Mouse (Mus musculus): Measurements from ENCODE around the gene Rpl13a.
A peak's percentile ranks its signal among the peaks of the same experiment; 100 is the strongest.
"Not testable (repeated sequence)": the region's sequence is repeated elsewhere in the genome, so short reads cannot be mapped to it uniquely, and the experiment has no call there.

Rpl13a gene

DNA sequence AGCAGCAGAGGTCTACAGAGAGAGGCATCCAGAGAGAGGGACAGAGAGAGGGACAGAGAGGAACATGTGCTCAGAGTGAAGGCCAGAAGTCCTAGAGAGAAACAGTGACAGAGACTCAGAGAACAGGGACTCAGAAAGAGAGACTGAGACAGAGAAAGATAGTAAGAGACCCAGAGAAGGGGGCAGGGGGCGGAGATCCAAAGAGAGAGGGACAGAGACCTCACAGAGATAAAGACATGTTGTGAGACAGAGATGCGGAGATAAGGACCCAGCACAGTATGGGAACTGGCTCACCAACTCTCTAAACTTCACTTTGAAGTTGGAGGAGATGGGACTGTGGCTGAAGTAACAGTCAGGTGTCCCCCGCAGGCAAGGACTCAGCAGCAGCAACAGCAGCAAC lies 6.8 kb upstream of the Rpl13a start:
- no peak for DNase-seq (ENCODE audit: low spot score in 2 of 2)

DNA sequence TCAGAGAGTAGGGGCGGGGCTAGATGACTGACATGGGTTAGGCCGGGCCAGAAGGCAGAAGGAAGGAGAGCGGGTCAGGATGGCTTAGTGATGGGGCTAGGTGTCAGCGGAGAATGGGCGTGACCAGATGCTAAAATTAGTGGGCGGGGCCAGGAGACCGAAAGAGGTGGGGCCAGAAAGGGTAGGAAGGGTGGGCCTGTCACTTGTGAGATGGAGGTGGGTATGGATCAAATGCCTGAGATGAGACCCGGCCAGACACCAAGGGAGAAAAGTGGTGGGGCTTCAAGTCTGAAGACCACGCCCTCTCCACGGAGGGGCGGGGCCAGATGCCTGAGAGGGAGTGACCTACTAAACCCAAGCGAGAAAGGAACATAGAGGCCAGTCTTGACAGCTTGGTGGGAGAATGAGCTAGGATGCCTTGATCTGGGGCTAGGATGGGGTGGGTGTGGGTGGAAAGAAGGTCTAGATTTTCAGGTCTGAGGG lies 6.0 kb upstream of the Rpl13a start:
- no peak for DNase-seq (ENCODE audit: low spot score in 2 of 2)

DNA sequence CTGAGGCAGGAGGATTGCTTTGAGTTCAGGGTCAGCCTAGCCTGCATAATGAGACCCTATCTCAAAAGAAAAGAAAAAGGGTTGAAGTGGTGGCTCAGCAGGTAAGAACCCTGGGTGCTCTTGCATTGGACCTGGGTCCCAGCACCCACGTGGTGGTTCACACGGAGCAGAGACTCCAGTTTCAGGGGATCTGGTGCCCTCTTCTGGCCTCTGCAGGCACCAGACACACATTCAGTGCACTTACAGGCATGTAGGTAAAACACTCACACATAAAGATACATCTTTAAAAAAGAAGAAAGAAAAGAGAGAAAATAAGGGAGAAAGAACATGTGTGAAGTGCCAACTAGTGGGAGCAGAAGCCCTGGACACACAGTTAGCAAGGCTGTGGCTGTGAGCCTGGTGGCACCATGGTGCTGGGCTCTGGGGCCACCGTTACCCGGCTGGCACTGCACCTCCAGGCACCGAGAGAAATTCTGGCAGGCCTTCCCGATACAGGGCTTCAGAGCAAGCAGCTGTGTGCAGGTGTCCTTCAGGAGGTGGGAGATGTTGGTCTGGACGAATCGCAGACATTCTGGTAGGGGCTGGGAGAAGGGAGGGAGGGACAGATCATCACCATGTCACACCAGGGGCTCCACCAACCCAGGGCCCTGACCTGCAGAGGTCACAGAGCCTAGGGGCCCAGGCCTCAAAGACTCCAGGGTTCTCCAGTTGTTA lies 5.0 kb upstream of the Rpl13a start:
- no peak for DNase-seq (ENCODE audit: low spot score in 2 of 2)

DNA sequence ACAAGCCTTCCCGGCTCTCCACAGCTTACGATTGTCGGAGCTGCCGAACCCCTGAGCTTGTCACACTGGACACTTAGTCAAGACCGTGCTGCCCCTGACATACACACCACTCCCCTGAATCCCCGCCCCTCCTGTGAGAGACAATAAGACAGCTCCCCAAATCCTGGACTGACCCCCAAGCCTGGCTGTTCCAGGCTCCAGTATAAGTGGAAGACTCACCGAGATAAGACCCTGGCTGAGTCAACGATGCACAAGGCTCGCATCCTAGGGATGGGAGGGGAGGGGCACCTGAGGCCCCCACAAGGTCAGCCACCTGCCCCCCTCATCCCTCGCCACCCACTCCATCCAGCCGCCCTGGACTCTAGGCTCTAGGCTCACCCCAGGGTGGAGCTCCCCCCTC lies 3.3 kb upstream of the Rpl13a start:
- DNase-seq (ENCODE audit: low spot score in 2 of 2), result no peak

- DNase-seq (ENCODE audit: low spot score in 2 of 2), result no peak
Measured at GRCm38 (mm10) chr7:45129776-45130512, 1.4 kb upstream of the Rpl13a start.

DNA sequence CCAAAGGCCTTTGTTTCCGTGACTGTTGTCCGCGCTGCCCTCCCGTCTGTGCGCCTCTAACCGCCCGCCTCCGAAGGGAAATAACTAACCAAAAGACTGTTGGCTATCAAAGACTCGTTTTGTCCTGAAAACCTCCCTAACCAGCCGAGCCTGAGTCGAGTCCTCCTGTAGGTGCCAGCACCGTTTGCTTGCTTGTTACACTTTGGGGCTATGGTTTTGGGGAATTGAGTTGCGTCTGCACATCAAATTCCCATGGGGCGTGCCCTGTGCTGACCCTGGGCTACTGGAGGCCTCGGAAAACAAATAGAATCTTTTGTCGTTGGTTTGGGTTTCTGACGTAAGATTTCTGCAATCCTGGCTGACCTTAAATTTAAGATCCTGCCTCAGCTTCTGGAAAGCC lies 757 bp upstream of the Rpl13a start:
- DNase-seq (ENCODE audit: low spot score in 2 of 2), result peak in 1 of 2 experiments; percentile 41

DNA sequence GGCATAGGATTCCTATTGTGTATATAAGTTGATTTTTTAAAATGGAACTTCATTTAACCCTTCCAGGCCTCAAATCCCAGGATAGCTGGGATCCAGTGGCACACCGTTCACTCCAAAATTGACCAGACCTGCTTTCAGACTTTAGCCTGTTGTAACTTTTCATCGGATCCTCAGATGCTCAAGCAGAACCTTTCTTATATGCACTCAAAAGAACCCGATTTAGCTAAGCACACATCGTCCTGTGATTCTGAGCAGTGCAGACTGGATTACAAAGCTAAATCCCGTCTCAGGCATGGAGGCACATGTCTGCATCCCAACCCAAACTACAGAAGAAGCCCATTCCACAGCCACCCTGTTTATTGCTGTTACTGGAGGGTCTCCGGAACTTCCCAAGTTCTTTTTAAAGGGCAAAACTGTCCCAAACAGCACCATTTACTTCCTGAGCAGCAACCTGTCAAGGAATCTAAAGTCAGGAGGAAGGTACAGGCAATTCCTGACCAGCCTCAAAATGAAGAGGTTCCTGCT lies 799 bp downstream of the Rpl13a start:
- DNase-seq (ENCODE audit: low spot score in 2 of 2), result no peak

DNA sequence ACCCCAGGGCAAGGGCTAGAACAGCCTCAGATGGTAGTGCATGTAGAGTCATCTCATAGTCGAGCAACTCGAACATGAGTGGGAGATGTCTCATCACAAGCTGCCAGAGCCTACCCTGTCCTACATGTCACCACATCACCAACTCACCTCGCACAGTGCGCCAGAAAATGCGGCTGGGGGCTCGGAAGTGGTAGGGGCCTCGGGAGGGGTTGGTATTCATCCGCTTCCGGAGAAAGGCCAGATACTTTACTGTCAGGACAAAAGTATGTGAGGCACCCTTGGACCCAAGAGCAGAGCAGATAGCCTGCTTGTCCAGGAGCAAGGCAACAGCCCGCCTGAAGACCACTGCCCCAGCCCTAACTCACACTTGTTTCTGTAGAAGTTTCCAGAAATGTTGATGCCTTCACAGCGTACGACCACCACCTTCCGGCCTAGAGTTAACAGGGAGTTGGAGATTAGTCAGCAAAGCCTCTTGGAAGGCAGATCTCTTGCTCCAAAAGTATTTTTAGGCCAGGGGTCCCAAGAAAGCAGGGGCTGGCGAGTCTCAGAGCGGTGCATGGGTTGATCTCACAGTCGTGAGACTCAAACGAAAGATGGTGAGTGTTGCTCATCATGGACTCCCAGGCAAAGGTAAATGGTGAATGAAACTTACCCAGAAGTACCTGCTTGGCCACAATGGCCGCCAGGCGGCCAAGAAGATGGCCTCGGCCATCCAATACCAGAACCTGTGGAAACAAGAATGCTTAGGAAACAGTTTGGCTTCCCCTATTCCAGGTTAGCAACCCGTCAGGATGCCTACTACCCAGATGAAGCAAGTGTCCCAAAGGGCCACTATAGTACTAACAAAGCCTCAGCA lies 1.5 kb downstream of the Rpl13a start:
- no peak for DNase-seq (ENCODE audit: low spot score in 2 of 2)

DNA sequence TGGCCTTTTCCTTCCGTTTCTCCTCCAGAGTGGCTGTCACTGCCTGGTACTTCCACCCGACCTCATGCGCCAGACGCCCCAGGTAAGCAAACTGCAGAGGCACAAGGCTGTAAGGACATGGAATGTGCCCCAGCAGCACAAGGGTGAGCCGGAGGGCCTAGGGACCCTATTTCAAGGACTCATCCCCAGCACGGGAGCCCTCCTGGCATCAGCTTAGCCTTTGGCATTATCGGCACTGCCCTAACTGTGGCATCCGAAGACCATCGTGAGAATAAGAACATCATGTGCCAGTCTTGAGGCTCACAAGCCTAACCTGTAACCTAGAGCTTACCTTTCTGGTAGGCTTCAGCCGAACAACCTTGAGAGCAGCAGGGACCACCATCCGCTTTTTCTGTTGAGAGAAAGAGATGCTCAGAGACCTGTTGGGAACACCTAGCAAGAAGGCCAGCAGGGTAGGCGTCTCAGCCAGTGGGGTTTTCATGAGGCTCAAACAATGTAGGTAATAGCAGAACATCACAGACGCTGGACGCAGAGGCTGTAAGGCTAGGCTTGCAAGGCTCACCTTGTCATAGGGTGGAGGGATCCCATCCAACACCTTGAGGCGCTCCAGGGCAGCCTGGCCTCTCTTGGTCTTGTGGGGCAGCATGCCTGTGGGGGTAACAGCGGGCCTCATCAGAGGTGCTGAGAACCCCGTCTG lies 2.3 kb downstream of the Rpl13a start:
- no peak for DNase-seq (ENCODE audit: low spot score in 2 of 2)

GRCm38 (mm10) chr7:45125649-45126048 lies 2.9 kb downstream of the Rpl13a start:
- not testable (repeated sequence) for DNase-seq (ENCODE audit: low spot score in 2 of 2)

DNA sequence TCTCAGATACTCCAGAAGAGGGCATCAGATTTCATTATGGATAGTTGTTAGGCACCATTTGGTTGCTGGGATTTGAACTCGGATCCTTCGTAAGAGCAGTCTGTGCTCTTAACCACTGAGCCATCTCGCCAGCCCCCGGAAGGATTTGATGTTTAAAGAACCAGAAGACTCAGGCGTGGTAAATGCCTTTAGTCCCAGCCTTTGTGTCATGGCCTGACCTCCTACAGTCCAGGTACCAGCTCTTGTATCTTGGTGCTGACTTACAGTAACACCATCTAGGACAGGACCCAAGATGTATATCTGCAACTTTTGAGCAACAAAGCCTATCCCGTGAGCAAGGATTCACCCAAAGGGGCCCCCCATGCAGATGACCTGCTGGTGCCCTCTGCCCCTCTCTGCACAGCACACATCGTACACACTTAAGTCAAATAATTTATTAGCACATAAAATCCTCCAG lies 3.4 kb downstream of the Rpl13a start:
- DNase-seq (ENCODE audit: low spot score in 2 of 2), result no peak

DNA sequence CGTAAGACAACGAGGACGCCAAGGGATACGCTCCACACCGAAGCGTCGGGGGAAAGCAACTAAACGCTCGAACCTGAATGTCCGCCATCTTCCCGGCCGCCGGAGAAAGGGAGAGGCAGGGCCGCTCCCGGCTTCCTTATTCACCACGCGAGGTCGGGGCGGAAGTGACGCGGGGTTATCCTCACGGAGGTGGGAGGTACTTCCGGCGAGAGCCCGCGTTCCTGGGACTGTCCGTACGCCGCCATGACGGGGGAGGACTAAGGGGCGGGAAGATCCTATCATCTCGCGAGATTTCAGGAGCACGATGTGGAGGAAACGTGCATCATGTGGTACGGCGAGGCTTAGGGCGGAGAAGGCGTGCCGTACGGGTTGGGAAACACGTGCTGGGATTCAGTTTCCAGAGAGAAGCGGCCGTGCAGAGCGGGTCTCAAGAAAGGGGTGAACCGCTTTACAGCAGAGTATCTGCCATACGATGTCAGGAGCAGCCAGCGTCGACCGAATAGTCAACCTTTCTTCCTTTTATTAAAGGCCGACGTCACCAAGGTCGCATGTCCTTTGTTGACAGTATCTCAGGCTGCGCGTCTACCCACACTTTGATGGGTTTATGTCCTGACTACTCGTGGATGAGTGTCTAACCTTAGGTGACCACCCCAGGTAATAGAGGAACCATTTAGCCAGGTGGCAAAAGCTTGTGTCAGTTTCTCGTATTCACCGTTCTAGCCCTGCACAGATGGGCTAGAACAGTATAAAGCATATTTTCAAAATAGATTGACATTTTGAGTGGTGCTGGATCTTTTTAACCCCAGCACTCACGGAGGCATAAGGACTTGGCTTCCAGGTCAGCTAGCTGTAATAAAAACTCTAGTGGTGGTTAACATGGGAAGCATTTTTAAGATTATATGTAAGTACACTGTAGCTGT lies 4.1 kb downstream of the Rpl13a start, which contains the start of gene Rps11:
Gene Rps11 (minus strand): TSS at position 216 of the 920 bp plus-strand sequence.
- DNase-seq (ENCODE audit: low spot score in 2 of 2), result peak; percentile 99

GRCm38 (mm10) chr7:45123186-45123570 lies 5.4 kb downstream of the Rpl13a start:
- no peak for DNase-seq (ENCODE audit: low spot score in 2 of 2)

DNA sequence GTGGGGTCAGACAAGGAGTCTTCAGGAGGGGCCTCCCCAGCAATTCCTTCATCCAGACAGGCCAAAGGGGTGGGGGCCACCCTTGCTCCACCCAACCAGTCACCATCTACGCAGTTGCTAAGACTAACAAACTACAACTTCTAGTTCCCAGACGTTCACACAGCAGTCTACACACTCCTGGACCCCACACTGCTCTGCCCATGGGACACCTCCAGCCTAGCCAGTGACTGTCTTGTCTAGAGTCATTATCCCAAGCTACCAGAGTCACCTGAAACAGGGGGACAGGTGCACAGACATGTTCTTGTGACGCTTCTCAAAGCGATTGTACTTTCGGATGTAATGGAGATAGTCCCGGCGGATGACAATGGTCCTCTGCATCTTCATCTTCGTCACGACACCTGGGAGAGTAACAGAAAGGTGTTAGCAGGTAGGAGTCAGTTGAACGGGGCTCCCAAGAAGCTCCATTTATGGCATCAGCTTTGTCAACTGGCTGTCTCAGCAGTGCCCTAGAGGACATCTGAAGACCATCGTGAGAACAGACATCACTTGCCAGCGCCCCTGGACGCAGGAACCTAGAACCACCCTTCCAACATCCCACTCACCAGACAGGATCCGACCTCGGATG lies 5.9 kb downstream of the Rpl13a start:
- no peak for DNase-seq (ENCODE audit: low spot score in 2 of 2)

- no peak for DNase-seq (ENCODE audit: low spot score in 2 of 2)
Measured at GRCm38 (mm10) chr7:45121966-45122365, 6.6 kb downstream of the Rpl13a start.

- DNase-seq (ENCODE audit: low spot score in 2 of 2), result peak in 1 of 2 experiments; percentile 55
Measured at GRCm38 (mm10) chr7:45121404-45121803, 7.2 kb downstream of the Rpl13a start.

DNA sequence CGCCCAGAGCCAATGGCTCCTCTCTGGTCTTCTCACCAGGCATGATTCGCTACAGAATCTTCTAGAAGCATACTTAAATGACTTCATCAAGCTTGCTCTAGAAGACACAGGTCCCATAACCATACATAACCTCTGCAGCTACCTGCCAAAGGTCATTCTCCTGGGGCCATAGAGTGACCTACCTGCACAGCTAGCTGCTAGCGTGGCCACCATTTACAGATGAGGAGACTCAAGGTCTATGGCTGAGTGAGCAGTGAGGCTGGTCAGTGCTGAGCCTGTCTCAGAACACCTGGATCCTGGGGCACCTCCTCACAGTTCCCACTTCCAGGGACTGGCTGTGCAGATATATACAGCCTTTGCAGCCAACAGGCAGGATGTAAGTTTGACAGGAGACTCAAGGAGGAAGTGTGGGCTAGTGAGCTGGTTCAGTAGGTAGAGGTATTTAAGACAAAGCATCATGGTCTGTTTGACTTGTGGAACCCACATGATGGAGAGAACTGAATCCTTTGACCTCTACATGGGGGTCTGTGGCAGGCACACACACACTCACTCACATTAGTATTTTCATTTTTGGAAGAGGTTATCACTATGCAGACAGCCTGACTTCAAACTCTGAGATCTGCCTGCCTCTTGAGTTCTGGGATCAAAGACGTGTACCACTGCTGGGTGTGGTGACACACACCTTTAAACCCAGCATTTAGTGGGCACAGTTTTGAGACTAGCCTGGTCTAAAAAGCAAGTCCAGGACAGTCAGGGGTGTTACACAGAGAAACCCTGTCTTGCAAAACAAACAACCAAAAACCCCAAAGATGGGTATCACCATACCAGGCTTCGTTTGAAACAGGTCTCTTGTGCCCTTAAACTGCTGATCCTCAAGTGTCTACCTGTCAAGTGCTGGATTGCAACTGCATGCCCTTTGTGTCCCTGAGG lies 8.5 kb downstream of the Rpl13a start:
- no peak for DNase-seq (ENCODE audit: low spot score in 2 of 2)

GRCm38 (mm10) chr7:45118336-45118735 lies 10.2 kb downstream of the Rpl13a start:
- no peak for DNase-seq (ENCODE audit: low spot score in 2 of 2)

- DNase-seq (ENCODE audit: low spot score in 2 of 2), result no peak
Measured at GRCm38 (mm10) chr7:45117566-45117965, 11.0 kb downstream of the Rpl13a start.

Measured in urinary bladder, postnatal 36 days (tissue).